Mouse (Mus musculus) WW6 (cell line): ENCODE results near the gene Rsph3b.
A peak's percentile ranks its signal among the peaks of the same experiment; 100 is the strongest.

Experiments
- DNase-seq: peaks from one replicate; pipeline ENCODE4 v3.0.0-alpha.2; 2013; ENCODE audit warnings: low read depth, low spot score

Rsph3b gene

GRCm38 (mm10) chr17:6865580-6865979 is 82.9 kb downstream of the Rsph3b start:
- DNase-seq, result no peak

- DNase-seq, result no peak
These were observed 83.6 kb downstream of the Rsph3b start for GRCm38 (mm10) chr17:6864869-6865268.

DNA sequence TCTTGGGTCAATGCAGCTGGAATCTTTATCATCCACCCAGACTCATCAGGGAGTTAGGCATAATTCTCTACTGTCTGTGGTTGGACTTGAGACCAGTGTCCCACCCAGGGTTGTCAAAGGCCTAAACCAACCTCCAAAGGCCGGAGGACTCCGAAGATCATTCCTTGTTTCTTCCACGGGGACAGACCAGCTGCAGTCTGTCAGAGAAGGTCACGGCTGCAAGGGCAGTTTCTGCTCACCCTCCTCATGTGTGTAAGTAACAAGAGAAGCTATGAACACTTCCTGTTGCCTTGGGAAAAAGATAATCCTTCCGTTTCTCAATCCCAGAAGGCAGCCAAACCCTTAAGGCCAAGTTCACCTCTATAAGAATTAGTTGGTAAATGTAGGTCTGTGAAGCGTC is 85.0 kb downstream of the Rsph3b start:
- no peak for DNase-seq

DNA sequence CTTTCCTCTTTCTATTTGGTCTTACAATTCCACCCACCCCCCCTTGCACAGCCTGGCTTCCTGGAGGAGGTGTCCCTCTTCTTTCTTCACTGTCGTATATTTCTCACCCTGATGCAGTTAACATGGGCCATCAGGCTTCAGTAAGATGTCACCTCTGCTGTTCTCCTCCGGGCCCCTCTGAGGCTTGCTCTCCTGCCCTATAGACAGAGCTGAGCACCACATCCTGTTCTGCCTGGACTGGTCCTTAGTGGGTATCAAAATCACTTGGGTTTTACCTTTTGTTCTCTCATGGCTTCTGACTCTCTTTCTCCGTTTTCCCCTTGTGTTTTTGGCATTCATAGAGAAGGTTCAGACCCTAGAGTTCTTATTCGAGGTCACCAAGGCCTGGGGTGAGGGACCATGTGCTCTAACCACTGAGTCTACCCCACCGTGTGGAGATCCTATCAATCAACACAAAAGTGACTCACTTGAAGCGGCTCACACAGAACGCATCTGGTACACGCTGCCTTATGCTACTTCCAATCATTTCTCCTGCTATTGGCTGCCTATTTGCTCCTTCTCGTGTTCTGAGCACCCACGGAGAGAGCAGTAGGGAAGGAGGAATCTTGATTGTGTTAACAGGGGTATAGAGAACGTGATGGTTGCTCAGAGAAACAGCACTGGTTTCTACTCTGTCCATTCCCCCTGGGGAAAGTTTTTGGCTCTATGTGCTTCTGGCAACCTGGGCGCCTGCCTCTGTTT is 86.3 kb downstream of the Rsph3b start:
- DNase-seq, result no peak

- DNase-seq, result no peak
These were observed 87.1 kb downstream of the Rsph3b start for GRCm38 (mm10) chr17:6861181-6862039.

- peak; percentile 38 for DNase-seq
These were observed 88.0 kb downstream of the Rsph3b start for GRCm38 (mm10) chr17:6860491-6860897.

- DNase-seq, result no peak
These were observed 88.4 kb downstream of the Rsph3b start for GRCm38 (mm10) chr17:6860067-6860466.
